Mouse (Mus musculus): ENCODE measurements around the gene Furin. TPM values are rescaled to one million over a fixed set of nuclear protein-coding genes. Genes with fewer than 3 reads are reported as not detected.

Furin gene
- polyA plus RNA-seq, 1 experiment: 8.3 TPM

DNA sequence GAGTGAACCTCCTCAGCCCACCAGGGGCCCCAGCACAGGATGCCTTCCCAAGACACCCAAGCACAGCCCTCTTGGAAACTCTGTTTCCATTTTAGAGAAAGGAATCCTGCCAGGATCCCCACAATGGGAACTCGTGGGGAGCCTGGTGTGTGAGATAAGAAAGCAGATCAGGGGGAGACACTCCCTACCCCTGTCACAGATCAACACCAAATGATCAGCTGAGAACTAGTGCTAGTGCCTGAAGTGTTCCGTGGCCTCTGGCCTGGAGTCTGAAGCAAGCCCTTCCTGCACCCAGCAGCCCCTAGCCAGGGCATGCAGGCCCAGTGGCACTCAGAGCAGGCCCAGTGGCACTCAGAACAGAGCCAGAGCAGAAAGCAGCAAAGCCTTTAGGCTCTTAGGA is 54.4 kb downstream of the Furin start:
- TF ChIP-seq CTCF (IDR thresholded peaks at IDR 0.05; ENCODE audit: control insufficient read depth, insufficient read depth, insufficient replicate concordance, low read depth, low read length) (no peak), POLR2A (IDR thresholded peaks at IDR 0.05; ENCODE audit: control insufficient read depth, low read depth, low read length) (no peak)
- Histone ChIP-seq H3K4me1 (ENCODE audit: control insufficient read depth, insufficient read depth, low read length) (no peaks in the 10 kb centered on the region), H3K36me3 (ENCODE audit: control insufficient read depth, insufficient read depth, low read length) (peaks cover 2% of the 10 kb centered on the region; the same call in 1 of the 2 replicates), H3K4me3 (ENCODE audit: control insufficient read depth, low read depth, low read length) (no peak overlapping the region), H3K27me3 (ENCODE audit: control insufficient read depth, insufficient read depth, low read length) (no peaks in the 10 kb centered on the region), H3K27ac (ENCODE audit: control insufficient read depth, insufficient read depth, low read depth, low read length) (peak overlapping the region; percentile 18; the same call in 1 of the 2 replicates)

DNA sequence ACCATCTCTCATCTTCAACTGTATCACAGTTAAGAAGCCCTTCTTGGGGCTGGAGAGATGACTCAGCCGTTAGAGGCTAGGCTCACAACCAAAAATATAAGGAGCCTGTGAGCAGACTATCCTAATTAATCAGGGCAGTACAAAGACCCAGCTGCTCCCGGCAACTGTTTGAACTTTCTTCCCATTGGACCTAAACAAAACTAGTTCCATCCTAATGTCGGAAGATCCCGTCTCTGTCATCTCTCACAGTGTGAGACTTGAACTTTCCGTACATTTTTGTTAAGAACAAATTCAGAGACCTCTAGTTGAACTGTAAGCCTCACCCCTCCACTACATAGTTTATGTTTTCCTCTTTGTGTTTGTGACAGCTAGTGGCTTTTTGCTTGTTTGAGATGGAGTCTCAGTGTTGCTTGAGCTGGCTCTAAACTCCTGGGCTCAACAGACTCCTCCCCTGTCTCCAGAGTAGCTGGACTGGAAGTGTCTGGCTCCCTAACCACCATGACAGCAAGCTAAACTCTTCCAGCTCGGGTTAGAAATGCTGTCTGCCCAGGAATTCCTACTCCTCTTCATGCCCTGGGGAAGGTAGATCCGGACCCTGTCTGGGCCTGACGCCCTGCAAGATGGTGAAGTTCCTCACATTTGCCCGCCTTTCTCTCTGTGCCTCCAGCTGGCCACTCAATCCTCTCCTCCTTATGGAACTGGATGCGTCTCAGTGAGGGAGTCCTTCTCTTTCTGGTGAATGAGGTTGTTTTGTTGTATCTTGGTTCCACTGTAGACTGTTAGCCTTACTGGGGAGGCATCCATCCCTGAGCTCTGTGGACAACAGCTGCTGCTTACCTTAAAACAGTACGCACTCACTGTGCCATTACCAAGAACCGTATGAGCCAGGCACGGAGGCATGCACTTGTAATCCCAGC is 57.3 kb downstream of the Furin start:
- H3K4me1 ChIP-seq (ENCODE audit: control insufficient read depth, insufficient read depth, low read length): peaks cover 7% of the 10 kb centered on the region
- TF ChIP-seq POLR2A (IDR thresholded peaks at IDR 0.05; ENCODE audit: control insufficient read depth, low read depth, low read length): no peak
- TF ChIP-seq CTCF (IDR thresholded peaks at IDR 0.05; ENCODE audit: control insufficient read depth, insufficient read depth, insufficient replicate concordance, low read depth, low read length): no peak
- no peak overlapping the region for H3K4me3 ChIP-seq (ENCODE audit: control insufficient read depth, low read depth, low read length)
- H3K27me3 ChIP-seq (ENCODE audit: control insufficient read depth, insufficient read depth, low read length): no peaks in the 10 kb centered on the region
- no peak overlapping the region for H3K27ac ChIP-seq (ENCODE audit: control insufficient read depth, insufficient read depth, low read depth, low read length)
- peaks cover 2% of the 10 kb centered on the region; the same call in 1 of the 2 replicates for H3K36me3 ChIP-seq (ENCODE audit: control insufficient read depth, insufficient read depth, low read length)

DNA sequence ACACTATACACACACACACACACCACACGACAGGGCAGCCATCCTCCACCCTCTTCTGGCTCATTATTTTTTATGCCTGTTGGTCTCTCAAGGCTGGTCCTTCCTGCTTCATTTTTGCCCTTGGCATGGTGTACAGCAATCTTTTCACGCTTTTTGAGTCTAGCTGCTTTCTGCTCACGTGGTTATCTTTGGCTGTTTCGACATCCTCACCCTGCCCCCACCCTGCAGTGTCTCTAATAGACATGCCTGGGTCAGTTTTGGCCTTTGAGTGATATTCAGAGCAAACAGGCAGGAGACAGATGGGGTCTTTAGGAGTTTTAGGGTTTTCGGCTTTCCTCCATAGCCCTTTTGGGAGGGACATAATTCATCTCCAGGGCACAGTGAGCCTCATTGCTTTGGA is 58.4 kb downstream of the Furin start:
- no peak overlapping the region for H3K27ac ChIP-seq (ENCODE audit: control insufficient read depth, insufficient read depth, low read depth, low read length)
- H3K4me1 ChIP-seq (ENCODE audit: control insufficient read depth, insufficient read depth, low read length): peaks cover 11% of the 10 kb centered on the region
- H3K36me3 ChIP-seq (ENCODE audit: control insufficient read depth, insufficient read depth, low read length): peaks cover 2% of the 10 kb centered on the region; the same call in 1 of the 2 replicates
- H3K27me3 ChIP-seq (ENCODE audit: control insufficient read depth, insufficient read depth, low read length): no peaks in the 10 kb centered on the region
- TF ChIP-seq POLR2A (IDR thresholded peaks at IDR 0.05; ENCODE audit: control insufficient read depth, low read depth, low read length) (no peak), CTCF (IDR thresholded peaks at IDR 0.05; ENCODE audit: control insufficient read depth, insufficient read depth, insufficient replicate concordance, low read depth, low read length) (no peak)
- H3K4me3 ChIP-seq (ENCODE audit: control insufficient read depth, low read depth, low read length): no peak overlapping the region

DNA sequence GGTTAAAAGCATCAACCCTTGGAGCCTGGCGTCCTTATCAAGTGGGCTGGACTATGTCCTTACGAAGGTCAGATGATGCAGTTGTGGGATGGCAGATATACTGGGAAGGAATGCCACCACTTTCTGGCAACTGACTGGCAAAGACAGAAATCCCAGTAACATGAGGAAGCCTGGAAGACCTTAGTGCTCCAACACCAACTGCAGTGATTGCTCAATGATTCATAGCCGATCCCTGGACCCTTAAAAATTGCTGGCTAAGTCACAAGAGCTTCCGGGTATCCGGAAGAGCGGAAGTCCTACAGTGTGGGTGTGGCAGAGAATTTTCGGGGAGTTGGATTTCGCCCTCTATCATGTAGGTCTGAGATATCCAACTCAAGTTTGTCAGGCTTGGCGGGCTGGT is 59.1 kb downstream of the Furin start:
- Histone ChIP-seq H3K27ac (ENCODE audit: control insufficient read depth, insufficient read depth, low read depth, low read length) (no peak overlapping the region), H3K4me1 (ENCODE audit: control insufficient read depth, insufficient read depth, low read length) (peaks cover 11% of the 10 kb centered on the region), H3K36me3 (ENCODE audit: control insufficient read depth, insufficient read depth, low read length) (no peaks in the 10 kb centered on the region; the same call in 1 of the 2 replicates), H3K4me3 (ENCODE audit: control insufficient read depth, low read depth, low read length) (no peak overlapping the region), H3K27me3 (ENCODE audit: control insufficient read depth, insufficient read depth, low read length) (no peaks in the 10 kb centered on the region)
- TF ChIP-seq CTCF (IDR thresholded peaks at IDR 0.05; ENCODE audit: control insufficient read depth, insufficient read depth, insufficient replicate concordance, low read depth, low read length) (no peak), POLR2A (IDR thresholded peaks at IDR 0.05; ENCODE audit: control insufficient read depth, low read depth, low read length) (no peak)

DNA sequence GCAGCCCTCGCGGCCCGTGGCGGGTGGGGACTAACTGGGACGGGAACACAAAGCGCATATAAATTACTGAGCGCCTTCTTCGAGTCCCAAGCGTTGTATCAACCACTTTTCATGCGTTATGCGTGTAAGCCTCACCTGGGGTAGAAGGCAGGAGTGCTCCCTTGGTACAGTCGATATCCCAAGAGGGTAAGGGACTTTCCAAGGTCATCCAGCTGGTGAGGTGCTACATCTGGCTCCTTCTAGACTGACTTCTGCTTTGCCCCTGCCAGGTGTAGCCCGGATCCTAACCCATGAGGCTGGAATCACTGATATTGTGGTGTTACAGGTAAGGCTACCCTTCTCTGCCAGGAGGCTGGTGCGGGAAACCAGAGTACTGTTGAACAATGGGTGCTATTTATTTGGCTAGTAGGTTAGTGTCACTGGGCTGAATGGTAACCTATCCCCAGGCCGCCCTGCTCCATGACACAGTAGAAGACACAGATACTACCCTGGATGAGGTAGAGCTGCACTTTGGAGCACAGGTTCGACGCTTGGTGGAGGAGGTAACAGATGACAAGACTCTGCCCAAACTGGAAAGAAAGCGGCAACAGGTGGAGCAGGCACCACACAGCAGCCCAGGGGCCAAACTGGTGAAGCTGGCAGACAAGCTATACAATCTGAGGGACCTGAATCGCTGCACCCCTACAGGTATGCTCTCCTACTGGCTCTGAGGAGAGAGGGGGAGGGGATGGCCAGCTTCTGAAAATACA is 61.8 kb downstream of the Furin start:
- H3K4me1 ChIP-seq (ENCODE audit: control insufficient read depth, insufficient read depth, low read length): peaks cover 23% of the 10 kb centered on the region
- H3K27ac ChIP-seq (ENCODE audit: control insufficient read depth, insufficient read depth, low read depth, low read length): peak overlapping the region; percentile 19; the same call in 1 of the 2 replicates
- TF ChIP-seq CTCF (IDR thresholded peaks at IDR 0.05; ENCODE audit: control insufficient read depth, insufficient read depth, insufficient replicate concordance, low read depth, low read length) (no peak), POLR2A (IDR thresholded peaks at IDR 0.05; ENCODE audit: control insufficient read depth, low read depth, low read length) (no peak)

DNA sequence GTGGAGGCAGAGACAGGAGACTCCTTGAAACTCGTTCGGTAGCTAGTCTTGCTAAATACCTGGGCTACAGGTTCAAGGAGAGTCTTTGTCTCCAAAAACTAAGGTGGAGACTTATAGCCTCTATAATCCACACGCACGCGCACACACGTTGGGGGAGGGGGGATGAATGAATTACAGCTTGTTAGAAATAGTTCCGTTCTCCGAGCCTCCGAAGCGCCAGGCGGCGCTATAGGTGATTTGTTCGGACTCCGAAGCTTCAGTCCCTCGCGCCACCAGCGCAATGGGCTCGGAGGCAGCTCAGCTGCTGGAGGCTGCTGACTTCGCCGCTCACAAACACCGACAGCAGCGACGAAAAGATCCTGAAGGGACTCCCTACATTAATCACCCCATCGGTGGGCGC is 62.4 kb downstream of the Furin start, which contains the start of gene Hddc3:
Gene Hddc3 (plus strand): TSS at position 247 of the 400 bp plus-strand sequence.
- Histone ChIP-seq H3K27ac (ENCODE audit: control insufficient read depth, insufficient read depth, low read depth, low read length) (peak within 1 kb of the TSS; percentile 19; the same call in 1 of the 2 replicates), H3K4me1 (ENCODE audit: control insufficient read depth, insufficient read depth, low read length) (peaks cover 23% of the 10 kb centered on the region), H3K36me3 (ENCODE audit: control insufficient read depth, insufficient read depth, low read length) (no peaks in the 10 kb centered on the region), H3K27me3 (ENCODE audit: control insufficient read depth, insufficient read depth, low read length) (no peaks in the 10 kb centered on the region), H3K4me3 (ENCODE audit: control insufficient read depth, low read depth, low read length) (peak within 1 kb of the TSS; percentile 85)
- TF ChIP-seq CTCF (IDR thresholded peaks at IDR 0.05; ENCODE audit: control insufficient read depth, insufficient read depth, insufficient replicate concordance, low read depth, low read length) (peak; percentile 85), POLR2A (IDR thresholded peaks at IDR 0.05; ENCODE audit: control insufficient read depth, low read depth, low read length) (peak; percentile 67)

More for the DNA sequence above, 61.8 kb downstream of the Furin start:
- Histone ChIP-seq H3K27me3 (ENCODE audit: control insufficient read depth, insufficient read depth, low read length) (no peaks in the 10 kb centered on the region), H3K36me3 (ENCODE audit: control insufficient read depth, insufficient read depth, low read length) (no peaks in the 10 kb centered on the region), H3K4me3 (ENCODE audit: control insufficient read depth, low read depth, low read length) (peak overlapping the region; percentile 85)

DNA sequence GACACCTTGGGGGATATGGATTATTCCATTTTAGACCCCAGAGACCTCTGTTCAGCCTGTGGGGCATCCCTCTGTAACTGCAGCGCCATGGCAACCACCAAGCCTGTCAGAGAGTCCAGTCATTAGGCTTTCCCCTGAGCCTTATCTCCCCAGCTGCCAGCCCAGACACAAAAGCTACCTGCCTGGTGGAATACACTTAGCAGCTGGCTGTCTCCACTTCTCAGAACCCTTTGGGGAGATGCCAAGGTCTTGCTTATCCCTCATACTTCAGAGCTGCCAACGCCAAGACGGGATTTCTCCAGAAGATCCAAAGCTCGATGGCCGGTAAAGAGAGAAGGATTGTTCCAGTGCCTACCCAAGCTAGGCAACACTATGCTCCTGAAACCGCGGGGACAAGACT is 63.4 kb downstream of the Furin start:
- peaks cover 23% of the 10 kb centered on the region for H3K4me1 ChIP-seq (ENCODE audit: control insufficient read depth, insufficient read depth, low read length)
- H3K4me3 ChIP-seq (ENCODE audit: control insufficient read depth, low read depth, low read length): no peak overlapping the region
- H3K36me3 ChIP-seq (ENCODE audit: control insufficient read depth, insufficient read depth, low read length): no peaks in the 10 kb centered on the region
- no peaks in the 10 kb centered on the region for H3K27me3 ChIP-seq (ENCODE audit: control insufficient read depth, insufficient read depth, low read length)
- no peak for TF ChIP-seq CTCF (IDR thresholded peaks at IDR 0.05; ENCODE audit: control insufficient read depth, insufficient read depth, insufficient replicate concordance, low read depth, low read length)
- no peak for TF ChIP-seq POLR2A (IDR thresholded peaks at IDR 0.05; ENCODE audit: control insufficient read depth, low read depth, low read length)
- H3K27ac ChIP-seq (ENCODE audit: control insufficient read depth, insufficient read depth, low read depth, low read length): no peak overlapping the region
